Mouse (Mus musculus): ENCODE data around the gene Atp9a.

DNA sequence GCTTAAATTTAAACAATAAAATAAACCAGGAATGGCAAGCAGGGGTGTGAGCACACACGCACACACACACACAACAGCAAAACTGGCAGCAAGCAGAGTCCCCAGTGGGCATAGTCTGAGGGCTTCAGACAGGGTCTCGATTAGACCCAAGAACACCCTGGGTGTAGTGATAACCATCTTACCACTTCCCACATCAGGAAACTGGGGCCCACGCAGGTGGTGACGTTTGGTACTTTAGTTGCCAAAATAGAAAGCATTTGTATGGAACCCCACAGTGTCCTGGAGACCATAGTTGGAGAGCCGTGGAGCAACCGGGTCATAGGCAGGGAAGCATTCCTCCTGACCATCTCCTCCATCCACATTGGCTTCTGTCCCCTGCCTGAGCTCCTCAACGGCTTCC lies 146.5 kb downstream of the Atp9a start:
- no peak for TF ChIP-seq CTCF (IDR thresholded peaks at IDR 0.05; ENCODE audit: control insufficient read depth, insufficient read depth, insufficient read length)
- no peak for TF ChIP-seq USF1 (IDR thresholded peaks at IDR 0.05; ENCODE audit: low read depth)
- no peak for TF ChIP-seq MAX (IDR thresholded peaks at IDR 0.05)
- TF ChIP-seq CEBPB (IDR thresholded peaks at IDR 0.05; ENCODE audit: low read depth), result no peak
- TF ChIP-seq MYOG (IDR thresholded peaks at IDR 0.05; ENCODE audit: control insufficient read depth, extremely low read depth, insufficient read length), result no peak
- TF ChIP-seq MYOD1 (IDR thresholded peaks at IDR 0.05; ENCODE audit: control insufficient read depth, insufficient read length, low read depth), result no peak
